Mouse (Mus musculus) urinary bladder, adult 18-20 months (tissue): ENCODE measurements around the gene Lysmd4.
"Not testable (repeated sequence)": the region's sequence is repeated elsewhere in the genome, so short reads cannot be mapped to it uniquely, and the experiment has no call there.

ENCODE experiments used
- DNase-seq, 2 experiments: peaks; one replicate each; pipeline ENCODE4 v3.0.0; 2022; ENCODE audit warnings: low spot score in 2 of 2, mixed read lengths in 2 of 2

Lysmd4 gene

GRCm38 (mm10) chr7:67230640-67231140 lies 8.3 kb downstream of the Lysmd4 start:
- no peak for DNase-seq

- no peak for DNase-seq
Measured at GRCm38 (mm10) chr7:67232504-67232903, 10.2 kb downstream of the Lysmd4 start.

- no peak for DNase-seq
Measured at GRCm38 (mm10) chr7:67234797-67235196, 12.5 kb downstream of the Lysmd4 start.

- no peak for DNase-seq
Measured at GRCm38 (mm10) chr7:67236351-67236750, 14.0 kb downstream of the Lysmd4 start.

- no peak for DNase-seq
Measured at GRCm38 (mm10) chr7:67237752-67238151, 15.4 kb downstream of the Lysmd4 start.

- no peak for DNase-seq
Measured at GRCm38 (mm10) chr7:67241969-67242368, 19.6 kb downstream of the Lysmd4 start.

- DNase-seq = no peak
Measured at GRCm38 (mm10) chr7:67243121-67243893, 21.0 kb downstream of the Lysmd4 start.

- no peak for DNase-seq
Measured at GRCm38 (mm10) chr7:67243894-67244282, 21.5 kb downstream of the Lysmd4 start.

GRCm38 (mm10) chr7:67245255-67245654 lies 22.9 kb downstream of the Lysmd4 start:
- no peak for DNase-seq

- no peak for DNase-seq
Measured at GRCm38 (mm10) chr7:67246067-67246466, 23.7 kb downstream of the Lysmd4 start.

- peak in 1 of 2 experiments; percentile 24 for DNase-seq
Measured at GRCm38 (mm10) chr7:67259828-67260563, 37.7 kb downstream of the Lysmd4 start.

GRCm38 (mm10) chr7:67270447-67270846 lies 48.1 kb downstream of the Lysmd4 start:
- not testable (repeated sequence) for DNase-seq

- no peak for DNase-seq
Measured at GRCm38 (mm10) chr7:67283581-67283980, 61.2 kb downstream of the Lysmd4 start.

- DNase-seq = peak; percentile 20 to 33
Measured at GRCm38 (mm10) chr7:67287456-67287855, 65.1 kb downstream of the Lysmd4 start.

- DNase-seq = no peak
Measured at GRCm38 (mm10) chr7:67291356-67291755, 69.0 kb downstream of the Lysmd4 start.

- DNase-seq = no peak
Measured at GRCm38 (mm10) chr7:67296419-67296818, 74.1 kb downstream of the Lysmd4 start.

GRCm38 (mm10) chr7:67304937-67305336 lies 82.6 kb downstream of the Lysmd4 start:
- DNase-seq = no peak

- no peak for DNase-seq
Measured at GRCm38 (mm10) chr7:67307078-67307477, 84.7 kb downstream of the Lysmd4 start.

GRCm38 (mm10) chr7:67308102-67308501 lies 85.8 kb downstream of the Lysmd4 start:
- DNase-seq = no peak

- DNase-seq = no peak
Measured at GRCm38 (mm10) chr7:67310151-67310550, 87.8 kb downstream of the Lysmd4 start.

- no peak for DNase-seq
Measured at GRCm38 (mm10) chr7:67313200-67313599, 90.9 kb downstream of the Lysmd4 start.

- DNase-seq = no peak
Measured at GRCm38 (mm10) chr7:67318697-67319096, 96.4 kb downstream of the Lysmd4 start.

GRCm38 (mm10) chr7:67320359-67320758 lies 98.0 kb downstream of the Lysmd4 start:
- no peak for DNase-seq
